Mouse (Mus musculus) neural tube, embryonic 11.5 days (tissue): ENCODE results near the gene Sf3a2. TPM values are rescaled to one million over a fixed set of nuclear protein-coding genes. Genes with fewer than 3 reads are reported as not detected.

ENCODE experiments used
- ATAC-seq: fragments of 200-750 bp; cut with Nextera tagmentation; 2 replicates; pipeline ENCODE4 v1.8.0; 2017; ENCODE audit warnings: moderate number of reproducible peaks, mild to moderate bottlenecking, moderate TSS enrichment, moderate library complexity; ENCODE audit not compliant: insufficient read depth, low FRiP score, low TSS enrichment
- DNase-seq: peaks from one replicate; pipeline ENCODE4 v3.0.0-alpha.2; 2015; ENCODE audit warnings: low spot score
- H3K27ac ChIP-seq: fragments of 300-500 bp; sonication (generic); 2 replicates; pipeline ENCODE4 v1.5.1; 2014; ENCODE audit warnings: low read depth, mild to moderate bottlenecking, low read length
- H3K27me3 ChIP-seq: fragments of 300-500 bp; sonication (generic); 2 replicates; pipeline ENCODE4 v1.6.1; 2014; ENCODE audit warnings: mild to moderate bottlenecking, low read length, mixed read lengths; ENCODE audit not compliant: control insufficient read depth, insufficient read depth
- H3K36me3 ChIP-seq: fragments of 300-500 bp; sonication (generic); 2 replicates; pipeline ENCODE4 v1.6.1; 2014; ENCODE audit warnings: mild to moderate bottlenecking, low read length, moderate library complexity, mixed read lengths; ENCODE audit not compliant: control insufficient read depth, insufficient read depth
- H3K4me1 ChIP-seq: fragments of 300-500 bp; sonication (generic); 2 replicates; pipeline ENCODE4 v1.6.1; 2014; ENCODE audit warnings: low read length, mixed read lengths; ENCODE audit not compliant: control insufficient read depth, insufficient read depth
- H3K4me2 ChIP-seq: fragments of 300-500 bp; sonication (generic); 2 replicates; pipeline ENCODE4 v1.6.1; 2014; ENCODE audit warnings: low read depth, mild to moderate bottlenecking, moderate library complexity
- H3K4me3 ChIP-seq: fragments of 300-500 bp; sonication (generic); 2 replicates; pipeline ENCODE4 v1.5.1; 2014; ENCODE audit warnings: low read depth, low read length
- H3K9ac ChIP-seq: fragments of 300-500 bp; sonication (generic); 2 replicates; pipeline ENCODE4 v1.6.1; 2014; ENCODE audit warnings: mild to moderate bottlenecking, low read length
- H3K9me3 ChIP-seq: fragments of 300-500 bp; sonication (generic); 2 replicates; pipeline ENCODE4 v1.6.1; 2016; ENCODE audit warnings: low read length; ENCODE audit not compliant: control insufficient read depth
- WGBS: fragments of 180-500 bp; shearing (Covaris S2); extraction: QIAGEN DNeasy Blood & Tissue Kit; methylation state at CpG from one replicate; pipeline ENCODE4 v1.1.7; 2014; 5-methylcytosine and 5-hydroxymethylcytosine counted together
- polyA plus RNA-seq: library from polyadenylated mRNA; unstranded; fragments of >200 nt; fragmentation: Nextera tagmentation; extraction: Ambion mirVana; gene quantifications from 2 replicates; pipeline ENCODE4 v1.2.1, GENCODE M21; 2014

Sf3a2 gene
- polyA plus RNA-seq, 1 experiment from 2014 or later: 96.6 TPM

- ATAC-seq (no peak), DNase-seq (no peak)
- H3K36me3 ChIP-seq: peaks cover 31% of the 10 kb centered on the region
- H3K9ac ChIP-seq: no peak overlapping the region
- no peaks in the 10 kb centered on the region for H3K27me3 ChIP-seq
- H3K4me3 ChIP-seq: no peak overlapping the region; the same call in 1 of the 2 replicates
- H3K27ac ChIP-seq: no peak overlapping the region
- H3K4me1 ChIP-seq: peaks cover 10% of the 10 kb centered on the region
- 89% methylated on average over 4 of the region's 4 CpGs for WGBS
- H3K9me3 ChIP-seq: no peaks in the 10 kb centered on the region
- no peak overlapping the region for H3K4me2 ChIP-seq
These were observed 4.2 kb upstream of the Sf3a2 start for GRCm38 (mm10) chr10:80793803-80794202.

GRCm38 (mm10) chr10:80794750-80795149 lies 3.2 kb upstream of the Sf3a2 start:
- Histone ChIP-seq H3K9ac (no peak overlapping the region), H3K4me1 (peaks cover 16% of the 10 kb centered on the region), H3K4me3 (no peak overlapping the region), H3K27me3 (no peaks in the 10 kb centered on the region), H3K9me3 (no peaks in the 10 kb centered on the region), H3K36me3 (peaks cover 25% of the 10 kb centered on the region), H3K4me2 (no peak overlapping the region), H3K27ac (no peak overlapping the region)
- DNase-seq (no peak), ATAC-seq (no peak)
- 91% methylated on average over 8 of the region's 8 CpGs for WGBS

GRCm38 (mm10) chr10:80796307-80796848 lies 1.6 kb upstream of the Sf3a2 start:
- Histone ChIP-seq H3K4me2 (peak overlapping the region; percentile 84), H3K9ac (no peak overlapping the region; the same call in none of the 2 replicates), H3K4me1 (peaks cover 18% of the 10 kb centered on the region), H3K27me3 (no peaks in the 10 kb centered on the region), H3K27ac (no peak overlapping the region), H3K36me3 (peaks cover 15% of the 10 kb centered on the region), H3K4me3 (peak overlapping the region; percentile 92), H3K9me3 (no peaks in the 10 kb centered on the region)
- no peak for ATAC-seq
- DNase-seq: no peak
- 89% methylated on average over 9 of the region's 9 CpGs for WGBS

- Histone ChIP-seq H3K9ac (peak overlapping the region; percentile 93), H3K4me3 (peak overlapping the region; percentile 92), H3K4me2 (peak overlapping the region; percentile 84), H3K9me3 (no peaks in the 10 kb centered on the region), H3K27me3 (no peaks in the 10 kb centered on the region), H3K27ac (peak overlapping the region; percentile 95), H3K36me3 (peaks cover 24% of the 10 kb centered on the region), H3K4me1 (peaks cover 18% of the 10 kb centered on the region)
- no peak for DNase-seq
- peak; percentile 75 for ATAC-seq
- 4% methylated on average over 46 of the region's 59 CpGs for WGBS
These were observed 530 bp upstream of the Sf3a2 start for GRCm38 (mm10) chr10:80797186-80798149.

DNA sequence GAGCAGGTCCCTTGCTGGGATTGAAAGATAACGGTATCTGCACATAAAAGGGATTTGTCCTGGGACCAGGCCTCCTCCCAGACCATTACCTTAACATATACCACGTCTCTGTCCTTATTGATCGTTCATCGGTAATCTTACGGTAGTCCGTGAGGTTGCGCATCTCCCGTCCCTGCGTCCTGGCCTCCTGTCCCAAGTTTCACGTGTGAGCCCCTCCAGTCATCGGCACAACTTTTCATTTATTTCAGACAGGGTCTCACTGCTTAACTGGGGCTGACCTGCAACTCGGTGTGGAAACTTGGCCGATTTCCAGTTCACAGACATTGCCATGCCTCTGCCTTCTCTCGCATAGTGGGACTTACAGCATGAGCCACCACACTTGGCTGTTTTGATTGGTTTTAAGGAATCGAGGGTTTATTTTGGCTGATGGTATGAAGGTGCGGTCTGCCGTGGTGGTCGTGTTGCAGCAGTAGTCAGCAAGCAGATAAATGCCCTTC lies 1.1 kb downstream of the Sf3a2 start:
- Histone ChIP-seq H3K36me3 (peaks cover 33% of the 10 kb centered on the region), H3K4me2 (peak overlapping the region; percentile 84), H3K9ac (peak overlapping the region; percentile 93), H3K4me1 (peaks cover 18% of the 10 kb centered on the region), H3K27me3 (no peaks in the 10 kb centered on the region), H3K27ac (peak overlapping the region; percentile 95), H3K4me3 (peak overlapping the region; percentile 92), H3K9me3 (no peaks in the 10 kb centered on the region)
- 2% methylated on average over 18 of the region's 18 CpGs for WGBS
- no peak for DNase-seq
- ATAC-seq: no peak

DNA sequence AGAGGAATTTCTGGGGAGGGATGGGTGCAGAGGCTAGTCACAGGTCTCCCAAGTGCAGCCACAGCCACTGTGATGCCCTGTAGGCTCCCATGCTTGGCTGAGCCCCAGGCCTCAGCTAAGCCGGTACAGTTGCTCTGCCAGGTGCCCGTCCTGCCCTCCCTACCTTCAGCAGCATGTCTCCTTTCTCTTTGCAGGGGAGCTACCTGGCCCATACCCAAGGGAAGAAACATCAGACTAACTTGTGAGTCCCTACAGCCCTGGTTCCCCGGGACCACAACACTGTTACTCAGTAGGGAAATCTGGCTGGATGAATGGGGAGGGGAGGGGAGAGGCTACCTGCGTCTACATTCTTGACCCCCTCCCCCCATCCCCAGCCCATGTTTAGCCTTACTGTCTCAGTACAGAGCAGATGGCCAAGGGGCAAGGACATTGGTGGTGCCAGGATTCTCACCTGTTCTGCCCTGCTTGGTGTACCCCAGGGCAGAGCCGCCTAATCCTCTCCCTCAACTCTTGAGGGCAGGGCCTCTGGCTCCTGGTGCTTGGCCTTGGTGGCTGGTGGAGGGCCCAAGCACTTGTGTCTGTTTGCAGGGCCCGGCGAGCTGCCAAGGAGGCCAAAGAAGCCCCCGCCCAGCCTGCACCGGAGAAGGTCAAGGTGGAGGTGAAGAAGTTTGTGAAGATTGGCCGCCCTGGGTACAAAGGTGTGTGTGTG lies 4.4 kb downstream of the Sf3a2 start:
- no peak overlapping the region for H3K4me3 ChIP-seq

DNA sequence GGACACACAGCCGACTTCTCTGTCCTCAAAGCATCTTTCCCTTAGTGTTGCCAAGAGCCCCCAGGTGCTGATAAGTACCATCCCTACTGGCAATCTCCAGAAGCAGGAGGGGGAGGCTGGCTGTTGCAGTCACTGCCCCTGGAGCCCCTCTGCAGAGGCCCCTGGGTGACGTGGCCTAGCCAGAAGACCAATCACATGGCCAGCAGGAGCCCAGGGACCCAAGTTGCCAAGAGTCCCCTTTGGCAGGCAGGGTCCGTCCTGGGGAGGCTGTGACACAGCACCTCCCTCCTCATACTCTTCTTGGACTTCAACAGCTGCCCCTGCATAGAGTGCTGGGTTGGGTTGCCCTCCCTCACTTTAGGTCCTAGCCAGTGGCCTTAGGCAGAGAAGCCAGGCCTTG lies 5.0 kb downstream of the Sf3a2 start:
- DNase-seq: no peak
- Histone ChIP-seq H3K9ac (no peak overlapping the region), H3K4me3 (no peak overlapping the region), H3K9me3 (no peaks in the 10 kb centered on the region), H3K27me3 (no peaks in the 10 kb centered on the region; the same call in 1 of the 2 replicates), H3K4me1 (peaks cover 19% of the 10 kb centered on the region), H3K27ac (no peak overlapping the region), H3K4me2 (no peak overlapping the region), H3K36me3 (peaks cover 33% of the 10 kb centered on the region)
- 87% methylated on average over 3 of the region's 3 CpGs for WGBS
- ATAC-seq: no peak

More for the DNA sequence above, 4.4 kb downstream of the Sf3a2 start:
- no peaks in the 10 kb centered on the region for H3K9me3 ChIP-seq
- H3K4me1 ChIP-seq: peaks cover 20% of the 10 kb centered on the region
- H3K4me2 ChIP-seq: no peak overlapping the region
- peaks cover 33% of the 10 kb centered on the region for H3K36me3 ChIP-seq
- H3K27ac ChIP-seq: no peak overlapping the region
- ATAC-seq: no peak
- no peak for DNase-seq
- H3K9ac ChIP-seq: no peak overlapping the region
- H3K27me3 ChIP-seq: no peaks in the 10 kb centered on the region; the same call in 1 of the 2 replicates
- WGBS: 92% methylated on average over 10 of the region's 10 CpGs

DNA sequence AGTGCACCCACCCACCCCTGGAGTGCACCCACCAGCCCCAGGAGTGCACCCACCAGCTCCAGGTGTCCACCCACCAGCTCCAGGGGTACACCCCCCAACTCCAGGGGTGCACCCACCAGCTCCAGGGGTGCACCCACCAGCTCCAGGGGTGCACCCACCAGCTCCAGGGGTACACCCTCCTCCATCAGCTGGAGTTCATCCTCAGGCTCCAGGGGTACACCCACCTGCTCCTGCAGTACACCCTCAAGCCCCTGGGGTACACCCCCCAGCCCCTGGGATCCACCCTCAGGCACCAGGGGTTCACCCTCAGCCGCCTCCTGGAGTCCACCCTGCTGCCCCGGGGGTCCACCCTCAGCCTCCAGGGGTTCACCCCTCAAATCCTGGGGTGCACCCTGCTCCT lies 6.3 kb downstream of the Sf3a2 start:
- H3K27ac ChIP-seq: no peak overlapping the region
- peaks cover 12% of the 10 kb centered on the region for H3K27me3 ChIP-seq
- peaks cover 28% of the 10 kb centered on the region for H3K4me1 ChIP-seq
- no peaks in the 10 kb centered on the region for H3K9me3 ChIP-seq
- H3K9ac ChIP-seq: no peak overlapping the region
- H3K4me3 ChIP-seq: no peak overlapping the region
- ATAC-seq (no peak), DNase-seq (no peak)
- peaks cover 33% of the 10 kb centered on the region for H3K36me3 ChIP-seq
- H3K4me2 ChIP-seq: no peak overlapping the region
- WGBS: 90% methylated on average over 2 of the region's 2 CpGs
